Mouse (Mus musculus) MEL (cell line): Measurements from ENCODE around the gene Ptafr. TPM values are rescaled to one million over a fixed set of nuclear protein-coding genes. Genes with fewer than 3 reads are reported as not detected.
A peak's percentile ranks its signal among the peaks of the same experiment; 100 is the strongest.

Experiments used
- DNase-seq: peaks from one replicate; pipeline ENCODE4 v3.0.0; 2011; ENCODE audit warnings: low read depth, low spot score
- H3K27ac ChIP-seq: 2 replicates; pipeline ENCODE4 v1.5.1; 2012; ENCODE audit warnings: low read depth, mild to moderate bottlenecking, control low read depth, low read length, moderate library complexity; ENCODE audit not compliant: control insufficient read depth
- H3K27me3 ChIP-seq, 2 experiments: fragments of 150-350 bp in 1 of 2; sonication (generic) in 1 of 2; 2 replicates each; pipeline ENCODE4 v1.6.1; 2012; ENCODE audit warnings: low read length in 2 of 2, mild to moderate bottlenecking in 2 of 2, improper control_type of control experiment in 1 of 2, moderate library complexity in 1 of 2; ENCODE audit not compliant: insufficient read depth in 2 of 2, control insufficient read depth in 1 of 2
- H3K36me3 ChIP-seq, 2 experiments: 2 replicates each; pipeline ENCODE4 v1.6.1; 2012 to 2014; ENCODE audit warnings: low read length in 2 of 2, improper control_type of control experiment in 1 of 2, inconsistent platforms in 1 of 2, mild to moderate bottlenecking in 1 of 2; ENCODE audit not compliant: insufficient read depth in 2 of 2, control insufficient read depth in 1 of 2
- H3K4me1 ChIP-seq, 2 experiments: fragments of 150-350 bp in 1 of 2; sonication (generic) in 1 of 2; 2 replicates each; pipeline ENCODE4 v1.6.1; 2012; ENCODE audit warnings: low read length in 2 of 2, improper control_type of control experiment in 1 of 2, mild to moderate bottlenecking in 1 of 2; ENCODE audit not compliant: insufficient read depth in 2 of 2, control insufficient read depth in 1 of 2
- H3K4me3 ChIP-seq, 2 experiments: fragments of 150-350 bp in 1 of 2; sonication (generic) in 1 of 2; 2 replicates each; pipeline ENCODE4 v1.5.1; 2012; ENCODE audit warnings: low read depth in 2 of 2, low read length in 2 of 2, mild to moderate bottlenecking in 2 of 2, moderate library complexity in 2 of 2, control low read depth in 1 of 2, improper control_type of control experiment in 1 of 2; ENCODE audit not compliant: control insufficient read depth in 1 of 2, insufficient read depth in 1 of 2
- H3K79me2 ChIP-seq: 2 replicates; pipeline ENCODE4 v1.6.1; 2012; ENCODE audit warnings: mild to moderate bottlenecking, low read length, moderate library complexity; ENCODE audit not compliant: control insufficient read depth, poor library complexity, insufficient read depth
- H3K9ac ChIP-seq: 2 replicates; pipeline ENCODE4 v1.6.1; 2012; ENCODE audit warnings: low read depth, mild to moderate bottlenecking, control low read depth, low read length, moderate library complexity; ENCODE audit not compliant: control insufficient read depth, poor library complexity, severe bottlenecking
- H3K9me3 ChIP-seq: fragments of 150-350 bp; sonication (generic); replicated peaks from 2 replicates; pipeline ENCODE4 v1.6.1; 2012; ENCODE audit warnings: mild to moderate bottlenecking, low read length, improper control_type of control experiment, moderate library complexity; ENCODE audit not compliant: insufficient read depth
- BHLHE40 ChIP-seq: IDR thresholded peaks from 2 replicates; pipeline ENCODE4 v1.6.1; 2012; ENCODE audit warnings: low read depth, mild to moderate bottlenecking, inconsistent platforms, low read length, improper control_type of control experiment, borderline replicate concordance
- CHD1 ChIP-seq: IDR thresholded peaks from 2 replicates; pipeline ENCODE4 v1.6.1; 2012; ENCODE audit warnings: low read depth, mild to moderate bottlenecking, inconsistent platforms, low read length, improper control_type of control experiment
- CHD2 ChIP-seq: IDR thresholded peaks from 2 replicates; pipeline ENCODE4 v1.6.1; 2011; ENCODE audit warnings: low read length, improper control_type of control experiment
- CTCF ChIP-seq, 3 experiments: IDR thresholded peaks in 2 of 3; conservative IDR thresholded peaks in 1 of 3; 2 replicates each; pipeline ENCODE4 v1.5.1; 2011 to 2012; ENCODE audit warnings: low read length in 3 of 3, low read depth in 2 of 3, mild to moderate bottlenecking in 2 of 3, improper control_type of control experiment in 1 of 3, inconsistent platforms in 1 of 3, mixed read lengths in 1 of 3, moderate library complexity in 1 of 3; ENCODE audit not compliant: control insufficient read depth in 1 of 3, insufficient read depth in 1 of 3, poor library complexity in 1 of 3, severe bottlenecking in 1 of 3
- ELF1 ChIP-seq: IDR thresholded peaks from 2 replicates; pipeline ENCODE4 v1.6.1; 2014; ENCODE audit warnings: low read depth, mild to moderate bottlenecking, inconsistent platforms, low read length, improper control_type of control experiment, moderate library complexity
- GABPA ChIP-seq: IDR thresholded peaks from 2 replicates; pipeline ENCODE4 v1.6.1; 2012; ENCODE audit warnings: low read depth, mild to moderate bottlenecking, inconsistent platforms, low read length, improper control_type of control experiment, moderate library complexity
- KAT2A ChIP-seq: conservative IDR thresholded peaks from 2 replicates; pipeline ENCODE4 v1.6.1; 2012; ENCODE audit warnings: low read depth, low read length, improper control_type of control experiment, inconsistent platforms
- MAX ChIP-seq: IDR thresholded peaks from 2 replicates; pipeline ENCODE4 v1.6.1; 2011; ENCODE audit warnings: low read length, improper control_type of control experiment
- MAZ ChIP-seq: IDR thresholded peaks from 2 replicates; pipeline ENCODE4 v1.6.1; 2012; ENCODE audit warnings: low read depth, mild to moderate bottlenecking, inconsistent platforms, low read length, improper control_type of control experiment
- MEF2A ChIP-seq: IDR thresholded peaks from 2 replicates; pipeline ENCODE4 v1.6.1; 2014; ENCODE audit warnings: low read depth, mild to moderate bottlenecking, inconsistent platforms, low read length, improper control_type of control experiment; ENCODE audit not compliant: poor library complexity, insufficient replicate concordance, severe bottlenecking; ENCODE audit errors: extremely low read depth
- MXI1 ChIP-seq: IDR thresholded peaks from 2 replicates; pipeline ENCODE4 v1.6.1; 2011; ENCODE audit warnings: mild to moderate bottlenecking, low read depth, low read length, improper control_type of control experiment
- MYC ChIP-seq: IDR thresholded peaks from 2 replicates; pipeline ENCODE4 v1.6.1; 2011; ENCODE audit warnings: low read depth, mild to moderate bottlenecking, low read length, improper control_type of control experiment, moderate library complexity
- NELFE ChIP-seq: IDR thresholded peaks from 2 replicates; pipeline ENCODE4 v1.6.1; 2011; ENCODE audit warnings: low read depth, low read length, improper control_type of control experiment
- NRF1 ChIP-seq: IDR thresholded peaks from 2 replicates; pipeline ENCODE4 v1.6.1; 2014; ENCODE audit warnings: low read depth, mild to moderate bottlenecking, inconsistent platforms, low read length, improper control_type of control experiment, moderate library complexity; ENCODE audit not compliant: poor library complexity, insufficient read depth, severe bottlenecking
- POLR2AphosphoS2 ChIP-seq: IDR thresholded peaks from 2 replicates; pipeline ENCODE4 v1.6.1; 2011; ENCODE audit warnings: low read length, improper control_type of control experiment
- RAD21 ChIP-seq: IDR thresholded peaks from 2 replicates; pipeline ENCODE4 v1.6.1; 2011; ENCODE audit warnings: mild to moderate bottlenecking, low read depth, low read length, improper control_type of control experiment
- SIN3A ChIP-seq: IDR thresholded peaks from 2 replicates; pipeline ENCODE4 v1.6.1; 2012; ENCODE audit warnings: low read length, improper control_type of control experiment, inconsistent platforms
- SMC3 ChIP-seq: IDR thresholded peaks from 2 replicates; pipeline ENCODE4 v1.6.1; 2011; ENCODE audit warnings: low read depth, low read length, improper control_type of control experiment
- USF1 ChIP-seq: IDR thresholded peaks from 2 replicates; pipeline ENCODE4 v1.6.1; 2014; ENCODE audit warnings: low read depth, mild to moderate bottlenecking, inconsistent platforms, low read length, improper control_type of control experiment, moderate library complexity
- ZC3H11A ChIP-seq: IDR thresholded peaks from 2 replicates; pipeline ENCODE4 v1.6.1; 2012; ENCODE audit warnings: low read depth, mild to moderate bottlenecking, inconsistent platforms, low read length, improper control_type of control experiment
- ZKSCAN1 ChIP-seq: IDR thresholded peaks from 2 replicates; pipeline ENCODE4 v1.6.1; 2012; ENCODE audit warnings: low read depth, mild to moderate bottlenecking, inconsistent platforms, low read length, improper control_type of control experiment, moderate library complexity
- ZMIZ1 ChIP-seq: IDR thresholded peaks from 2 replicates; pipeline ENCODE4 v1.6.1; 2012; ENCODE audit warnings: low read depth, mild to moderate bottlenecking, inconsistent platforms, low read length, improper control_type of control experiment, moderate library complexity
- ZNF384 ChIP-seq: IDR thresholded peaks from 2 replicates; pipeline ENCODE4 v1.6.1; 2012; ENCODE audit warnings: low read depth, mild to moderate bottlenecking, inconsistent platforms, low read length, improper control_type of control experiment
- polyA plus RNA-seq, 2 experiments: library from polyadenylated mRNA; stranded (reverse) in 1 of 2; unstranded in 1 of 2; fragments of >175 nt in 1 of 2; fragments of >200 nt in 1 of 2; gene quantifications; 2 replicates each; pipeline versions ENCODE4 v1.2.1 to v1.2.4; 2012; ENCODE audit warnings: low replicate concordance in 2 of 2, low read depth in 1 of 2; ENCODE audit not compliant: insufficient read length in 2 of 2, insufficient read depth in 1 of 2, missing spikeins in 1 of 2
- total RNA-seq: library from RNA; depleted of rRNA; stranded (reverse); fragments of 300-350 nt; gene quantifications from 2 replicates; pipeline ENCODE4 v1.2.3, GENCODE M21; 2012

Ptafr gene
- total and polyA plus RNA-seq, 3 experiments, result 0.06 TPM; not detected in 2

DNA sequence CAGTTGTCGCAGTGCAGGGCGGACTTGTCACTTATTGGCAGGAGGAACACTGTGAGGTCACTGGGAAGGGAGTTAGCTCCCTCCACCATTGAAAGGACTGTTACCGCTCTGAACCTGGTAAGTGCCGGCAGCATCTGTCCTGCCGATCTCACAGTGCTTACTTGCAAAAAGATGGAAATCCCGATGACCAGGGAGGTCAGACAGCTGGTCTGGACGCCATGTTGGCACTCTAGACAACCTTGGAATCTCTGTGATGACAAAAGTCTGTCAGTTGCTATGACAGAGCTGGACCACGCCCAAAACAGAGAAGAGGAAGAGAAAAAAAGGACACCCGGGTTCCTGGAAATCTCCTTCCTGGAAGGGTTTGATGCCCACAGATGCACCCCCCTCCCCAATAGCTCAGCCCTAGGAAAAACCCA is 3.5 kb downstream of the Ptafr start:
- H3K4me1 ChIP-seq, result peaks cover 0 to 7% of the 10 kb centered on the region in 2 experiments; a peak in 2 of 4 replicates
- H3K4me3 ChIP-seq, result peak overlapping the region in 1 of 2 experiments; percentile 30; a peak in 1 of 4 replicates
- peaks cover 0 to 3% of the 10 kb centered on the region in 2 experiments; a peak in 1 of 4 replicates for H3K36me3 ChIP-seq
- no peak overlapping the region for H3K9ac ChIP-seq
- no peaks in the 10 kb centered on the region for H3K79me2 ChIP-seq
- H3K9me3 ChIP-seq, result no peaks in the 10 kb centered on the region
- H3K27ac ChIP-seq, result no peak overlapping the region
- DNase-seq, result peak; percentile 74
- TF ChIP-seq SIN3A (0 out of 2 replicates have a peak, but pooled peaks have one; percentile 24), CTCF (IDR thresholded peaks at IDR 0.05 in 2 of 3, conservative IDR thresholded peaks at IDR 0.05 in 1 of 3; ENCODE audit: control insufficient read depth in 1 of 3, insufficient read depth in 1 of 3, low read depth in 2 of 3, low read length in 3 of 3, poor library complexity in 1 of 3, severe bottlenecking in 1 of 3) (no peak), ELF1 (no peak)
- TF ChIP-seq, all 39 proteins: peak for 1
- no peaks in the 10 kb centered on the region for H3K27me3 ChIP-seq

DNA sequence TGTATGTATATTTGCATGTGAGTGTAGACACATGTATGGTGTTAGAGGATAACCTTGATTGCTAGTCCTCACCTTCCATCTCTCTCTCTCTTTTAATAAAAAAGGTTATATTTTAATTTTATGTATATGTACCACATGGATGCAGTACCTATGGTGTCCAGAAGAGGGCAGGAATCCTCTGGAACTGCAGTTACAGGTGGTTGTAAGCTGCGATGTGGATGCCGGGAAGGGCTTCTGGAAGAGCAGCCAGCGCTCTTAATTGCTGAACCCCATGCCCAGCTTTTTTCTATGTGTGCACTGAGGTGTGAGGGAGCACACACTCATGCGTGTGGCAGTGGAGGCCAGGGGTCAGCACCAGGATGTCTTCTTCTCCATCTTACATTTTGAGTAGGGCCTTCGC is 5.2 kb downstream of the Ptafr start:
- no peak overlapping the region for H3K9ac ChIP-seq
- TF ChIP-seq NELFE (no peak), MXI1 (no peak), KAT2A (no peak), MAZ (no peak), SMC3 (peak; percentile 55), NRF1 (no peak), ZMIZ1 (no peak), BHLHE40 (no peak), ZC3H11A (0 out of 2 replicates have a peak, but pooled peaks have one; percentile 1), USF1 (no peak), CHD1 (no peak), SIN3A (no peak), MAX (no peak), GABPA (no peak), RAD21 (peak; percentile 30), CHD2 (no peak), MYC (no peak), MEF2A (no peak), CTCF (IDR thresholded peaks at IDR 0.05 in 2 of 3, conservative IDR thresholded peaks at IDR 0.05 in 1 of 3; ENCODE audit: control insufficient read depth in 1 of 3, insufficient read depth in 1 of 3, low read depth in 2 of 3, low read length in 3 of 3, poor library complexity in 1 of 3, severe bottlenecking in 1 of 3) (peak; percentile 39 to 63 (median 50)), ZKSCAN1 (no peak), POLR2AphosphoS2 (no peak), ZNF384 (no peak)
- no peaks in the 10 kb centered on the region for H3K27me3 ChIP-seq
- H3K4me3 ChIP-seq, result no peak overlapping the region
- H3K36me3 ChIP-seq, result peaks cover 0 to 3% of the 10 kb centered on the region in 2 experiments; a peak in 1 of 4 replicates
- peak; percentile 47 for DNase-seq
- no peaks in the 10 kb centered on the region for H3K79me2 ChIP-seq
- H3K9me3 ChIP-seq, result no peaks in the 10 kb centered on the region
- no peak overlapping the region for H3K27ac ChIP-seq
- H3K4me1 ChIP-seq, result peaks cover 0 to 7% of the 10 kb centered on the region in 2 experiments; a peak in 2 of 4 replicates
